Mouse (Mus musculus) spleen, adult 18-20 months (tissue): Measurements from ENCODE around the gene Lzts3.

Source experiments
- DNase-seq, 2 experiments: peaks; one replicate each; pipeline ENCODE4 v3.0.0; 2022; ENCODE audit warnings: mixed read lengths in 2 of 2

Lzts3 gene

GRCm38 (mm10) chr2:130634739-130635411, 7.7 kb downstream of the Lzts3 start:
- peak in 1 of 2 experiments; percentile 25 for DNase-seq

GRCm38 (mm10) chr2:130634006-130634738, 8.4 kb downstream of the Lzts3 start:
- DNase-seq: no peak

- DNase-seq: no peak
These were observed 9.5 kb downstream of the Lzts3 start for GRCm38 (mm10) chr2:130632887-130633675.

GRCm38 (mm10) chr2:130632416-130632815, 10.2 kb downstream of the Lzts3 start:
- no peak for DNase-seq

- DNase-seq: peak; percentile 70 to 88
These were observed 12.8 kb downstream of the Lzts3 start, which contains the start of the genes Fastkd5 and Ubox5 for GRCm38 (mm10) chr2:130629839-130630203. Gene Fastkd5 (minus strand): TSS chr2:130630027. Gene Ubox5 (minus strand): TSS chr2:130630038.

GRCm38 (mm10) chr2:130629080-130629838, 13.3 kb downstream of the Lzts3 start:
- no peak for DNase-seq

GRCm38 (mm10) chr2:130628424-130628823, 14.2 kb downstream of the Lzts3 start:
- no peak for DNase-seq

- no peak for DNase-seq
These were observed 23.6 kb downstream of the Lzts3 start for GRCm38 (mm10) chr2:130618972-130619371.

GRCm38 (mm10) chr2:130613091-130613490, 29.5 kb downstream of the Lzts3 start:
- no peak for DNase-seq

GRCm38 (mm10) chr2:130602195-130602594, 40.4 kb downstream of the Lzts3 start:
- no peak for DNase-seq

GRCm38 (mm10) chr2:130598399-130598798, 44.2 kb downstream of the Lzts3 start:
- DNase-seq: no peak

GRCm38 (mm10) chr2:130597601-130598010, 45.0 kb downstream of the Lzts3 start:
- DNase-seq: no peak

- no peak for DNase-seq
These were observed 47.0 kb downstream of the Lzts3 start for GRCm38 (mm10) chr2:130595596-130595995.

GRCm38 (mm10) chr2:130591016-130591415, 51.6 kb downstream of the Lzts3 start:
- DNase-seq: no peak

GRCm38 (mm10) chr2:130589761-130590160, 52.8 kb downstream of the Lzts3 start:
- no peak for DNase-seq

GRCm38 (mm10) chr2:130589157-130589556, 53.4 kb downstream of the Lzts3 start:
- DNase-seq: no peak

- DNase-seq: no peak
These were observed 54.2 kb downstream of the Lzts3 start for GRCm38 (mm10) chr2:130588373-130588772.

GRCm38 (mm10) chr2:130586016-130586415, 56.6 kb downstream of the Lzts3 start:
- DNase-seq: no peak

- DNase-seq: no peak
These were observed 58.6 kb downstream of the Lzts3 start for GRCm38 (mm10) chr2:130583902-130584560.
